24 mouse cellular contexts compared by ENCODE assay signal in genomic region chr8:11447910-11448570, GRCm38 (mm10).
"Had no signal": no experiment of that assay in that cellular context is flagged by ENCODE, and none has a peak within 500 bp of the region (broad histone marks: within the 10 kb centered on the region; RNA-seq: fewer than 3 reads in every experiment).

No protein-coding gene starts in this region.

- H3K4me2 ChIP-seq: heart, embryonic 11.5 days; heart, embryonic 13.5 days; heart, embryonic 15.5 days; hindbrain, embryonic 12.5 days; hindbrain, embryonic 14.5 days; kidney, embryonic 15.5 days; limb, embryonic 13.5 days; limb, embryonic 15.5 days; liver, embryonic 12.5 days had no signal

- H3K4me3 ChIP-seq: gastrocnemius, adult 2 months; heart, adult 2 months; heart, embryonic 13.5 days; heart, embryonic 15.5 days; hindbrain, embryonic 10.5 days; hindbrain, embryonic 12.5 days; kidney, embryonic 15.5 days; limb, embryonic 13.5 days; limb, embryonic 15.5 days; liver, embryonic 12.5 days had no signal

- H3K36me3 ChIP-seq: hindbrain, embryonic 12.5 days; liver, embryonic 12.5 days had no signal

- DNase-seq: gastrocnemius, adult 2 months; gastrocnemius, postnatal 10 days; gastrocnemius, postnatal 25 days; heart, adult 2 months; heart, postnatal 14 days; heart, postnatal 4 days; kidney, adult 11 months; kidney, adult 2 months; kidney, adult 9 months; kidney, postnatal 14 days; kidney, postnatal 36 days; layer of hippocampus, adult 9-11 months; layer of hippocampus, postnatal 36 days; left cerebral cortex, postnatal 4 days had no signal

- H3K9me3 ChIP-seq: heart, embryonic 13.5 days; heart, embryonic 15.5 days; hindbrain, embryonic 10.5 days; hindbrain, embryonic 12.5 days; kidney, embryonic 15.5 days; limb, embryonic 13.5 days; limb, embryonic 15.5 days; liver, embryonic 12.5 days had no signal

- H3K27me3 ChIP-seq: heart, embryonic 13.5 days; heart, embryonic 15.5 days; hindbrain, embryonic 12.5 days; kidney, embryonic 15.5 days; limb, embryonic 13.5 days; limb, embryonic 15.5 days had no signal
